Mouse (Mus musculus): ENCODE measurements at regions not wholly inside any gene's neighbourhood (a gene's known extent, or its start where the extent isn't known, plus 50 kb on each side); places are given as distances from the start of the nearest gene placed in this dataset.

GRCm38 (mm10) chr9:14199116-14199515 lies 75.8 kb upstream of the Sesn3 start:
- TF ChIP-seq CTCF (conservative IDR thresholded peaks at IDR 0.05; ENCODE audit: low read length), result no peak
- TF ChIP-seq POU5F1 (IDR thresholded peaks at IDR 0.05; ENCODE audit: borderline replicate concordance, low read length), result no peak
- no peak for TF ChIP-seq NANOG (IDR thresholded peaks at IDR 0.05; ENCODE audit: borderline replicate concordance, low read length)
